Mouse (Mus musculus): ENCODE data around the gene Vps45. TPM values are rescaled to one million over a fixed set of nuclear protein-coding genes. Genes with fewer than 3 reads are reported as not detected.

Gene Vps45
- polyA plus RNA-seq (2016; fragmentation: Nextera tagmentation; extraction: Ambion mirVana), result 28.6 and 33.3 TPM in 2 replicates

GRCm38 (mm10) chr3:96058231-96058896 lies at the start of gene Vps45:
TSS of gene Vps45 (minus strand) at chr3:96058466.
- H3K27ac ChIP-seq (replicated peaks), result peak within 1 kb of the TSS; percentile 93
- H3K4me1 ChIP-seq, result peaks cover 21% of the 10 kb centered on the region
- H3K27me3 ChIP-seq (ENCODE audit: low read depth, poor library complexity, severe bottlenecking), result no peaks in the 10 kb centered on the region
- no peaks in the 10 kb centered on the region for H3K9me3 ChIP-seq (replicated peaks)
- DNase-seq (ENCODE audit: low spot score), result peak; percentile 76
- peak within 1 kb of the TSS; percentile 69 for H3K4me3 ChIP-seq
- H3K36me3 ChIP-seq, result no peaks in the 10 kb centered on the region
- 2% methylated on average over 18 of the region's 18 CpGs for WGBS

GRCm38 (mm10) chr3:96106151-96106550 lies 47.9 kb upstream of the Vps45 start:
- WGBS, result 89% methylated on average over 4 of the region's 4 CpGs
- Histone ChIP-seq H3K4me3 (no peak overlapping the region), H3K27ac (replicated peaks) (no peak overlapping the region), H3K36me3 (peaks cover 8% of the 10 kb centered on the region; the same call in 1 of the 2 replicates), H3K9me3 (replicated peaks) (no peaks in the 10 kb centered on the region), H3K4me1 (peaks cover 34% of the 10 kb centered on the region), H3K27me3 (ENCODE audit: low read depth, poor library complexity, severe bottlenecking) (no peaks in the 10 kb centered on the region)
- no peak for DNase-seq (ENCODE audit: low spot score)

GRCm38 (mm10) chr3:96105232-96105747 lies 47.0 kb upstream of the Vps45 start:
- H3K27ac ChIP-seq (replicated peaks), result peak overlapping the region; percentile 94
- H3K27me3 ChIP-seq (ENCODE audit: low read depth, poor library complexity, severe bottlenecking), result no peaks in the 10 kb centered on the region
- 11% methylated on average over 10 of the region's 10 CpGs for WGBS
- peak overlapping the region; percentile 93 for H3K4me3 ChIP-seq
- peaks cover 34% of the 10 kb centered on the region for H3K4me1 ChIP-seq
- peaks cover 8% of the 10 kb centered on the region; the same call in 1 of the 2 replicates for H3K36me3 ChIP-seq
- no peak for DNase-seq (ENCODE audit: low spot score)
- no peaks in the 10 kb centered on the region for H3K9me3 ChIP-seq (replicated peaks)

GRCm38 (mm10) chr3:96104261-96105065 lies 46.2 kb upstream of the Vps45 start, which contains the start of gene Otud7b:
TSS of gene Otud7b (plus strand) at chr3:96104527.
- peaks cover 34% of the 10 kb centered on the region for H3K4me1 ChIP-seq
- peak within 1 kb of the TSS; percentile 94 for H3K27ac ChIP-seq (replicated peaks)
- peak; percentile 87 for DNase-seq (ENCODE audit: low spot score)
- WGBS, result under 1% methylated on average over 84 of the region's 84 CpGs
- no peaks in the 10 kb centered on the region for H3K27me3 ChIP-seq (ENCODE audit: low read depth, poor library complexity, severe bottlenecking)
- peak within 1 kb of the TSS; percentile 93 for H3K4me3 ChIP-seq
- peaks cover 8% of the 10 kb centered on the region; the same call in 1 of the 2 replicates for H3K36me3 ChIP-seq
- no peaks in the 10 kb centered on the region for H3K9me3 ChIP-seq (replicated peaks)

- no peak for DNase-seq (ENCODE audit: low spot score)
- Histone ChIP-seq H3K36me3 (peaks cover 4% of the 10 kb centered on the region; the same call in 1 of the 2 replicates), H3K27ac (replicated peaks) (peak overlapping the region; percentile 94), H3K4me1 (peaks cover 34% of the 10 kb centered on the region), H3K4me3 (peak overlapping the region; percentile 93), H3K9me3 (replicated peaks) (no peaks in the 10 kb centered on the region), H3K27me3 (ENCODE audit: low read depth, poor library complexity, severe bottlenecking) (no peaks in the 10 kb centered on the region)
- WGBS, result 7% methylated on average over 8 of the region's 8 CpGs
Measured at GRCm38 (mm10) chr3:96103901-96104260, 45.6 kb upstream of the Vps45 start.

- H3K9me3 ChIP-seq (replicated peaks), result no peaks in the 10 kb centered on the region
- DNase-seq (ENCODE audit: low spot score), result peak; percentile 69
- H3K4me1 ChIP-seq, result peaks cover 34% of the 10 kb centered on the region
- H3K27ac ChIP-seq (replicated peaks), result no peak overlapping the region
- 17% methylated on average over 14 of the region's 14 CpGs for WGBS
- peak overlapping the region; percentile 43 for H3K4me3 ChIP-seq
- no peaks in the 10 kb centered on the region for H3K36me3 ChIP-seq
- no peaks in the 10 kb centered on the region for H3K27me3 ChIP-seq (ENCODE audit: low read depth, poor library complexity, severe bottlenecking)
Measured at GRCm38 (mm10) chr3:96102100-96102872, 44.0 kb upstream of the Vps45 start.

GRCm38 (mm10) chr3:96098616-96099267 lies 40.5 kb upstream of the Vps45 start:
- Histone ChIP-seq H3K36me3 (no peaks in the 10 kb centered on the region), H3K4me1 (peaks cover 13% of the 10 kb centered on the region)
- WGBS, result 79% methylated on average over 7 of the region's 7 CpGs

GRCm38 (mm10) chr3:96098168-96098567 lies 39.9 kb upstream of the Vps45 start:
- H3K27ac ChIP-seq (replicated peaks), result no peak overlapping the region
- peaks cover 10% of the 10 kb centered on the region for H3K4me1 ChIP-seq
- no peak overlapping the region for H3K4me3 ChIP-seq
- H3K9me3 ChIP-seq (replicated peaks), result no peaks in the 10 kb centered on the region
- H3K36me3 ChIP-seq, result no peaks in the 10 kb centered on the region
- WGBS, result 66% methylated on average over 4 of the region's 4 CpGs
- no peaks in the 10 kb centered on the region for H3K27me3 ChIP-seq (ENCODE audit: low read depth, poor library complexity, severe bottlenecking)
- DNase-seq (ENCODE audit: low spot score), result no peak

More at GRCm38 (mm10) chr3:96098616-96099267, 40.5 kb upstream of the Vps45 start:
- no peak overlapping the region for H3K4me3 ChIP-seq
- no peaks in the 10 kb centered on the region for H3K9me3 ChIP-seq (replicated peaks)
- H3K27me3 ChIP-seq (ENCODE audit: low read depth, poor library complexity, severe bottlenecking), result no peaks in the 10 kb centered on the region
- no peak for DNase-seq (ENCODE audit: low spot score)
- no peak overlapping the region for H3K27ac ChIP-seq (replicated peaks)

GRCm38 (mm10) chr3:96094203-96094602 lies 35.9 kb upstream of the Vps45 start:
- Histone ChIP-seq H3K27me3 (ENCODE audit: low read depth, poor library complexity, severe bottlenecking) (no peaks in the 10 kb centered on the region), H3K36me3 (no peaks in the 10 kb centered on the region), H3K9me3 (replicated peaks) (no peaks in the 10 kb centered on the region), H3K4me1 (no peaks in the 10 kb centered on the region), H3K4me3 (no peak overlapping the region), H3K27ac (replicated peaks) (no peak overlapping the region)
- no peak for DNase-seq (ENCODE audit: low spot score)
- WGBS, result 89% methylated on average over 13 of the region's 13 CpGs

GRCm38 (mm10) chr3:96093509-96093908 lies 35.2 kb upstream of the Vps45 start:
- Histone ChIP-seq H3K27me3 (ENCODE audit: low read depth, poor library complexity, severe bottlenecking) (no peaks in the 10 kb centered on the region), H3K4me1 (no peaks in the 10 kb centered on the region), H3K27ac (replicated peaks) (no peak overlapping the region), H3K36me3 (no peaks in the 10 kb centered on the region), H3K9me3 (replicated peaks) (no peaks in the 10 kb centered on the region), H3K4me3 (no peak overlapping the region)
- WGBS, result 77% methylated on average over 13 of the region's 13 CpGs
- DNase-seq (ENCODE audit: low spot score), result no peak

- H3K4me1 ChIP-seq, result no peaks in the 10 kb centered on the region
- H3K27ac ChIP-seq (replicated peaks), result no peak overlapping the region
- no peak for DNase-seq (ENCODE audit: low spot score)
- H3K36me3 ChIP-seq, result no peaks in the 10 kb centered on the region
- H3K4me3 ChIP-seq, result no peak overlapping the region
- 53% methylated on average over 6 of the region's 6 CpGs for WGBS
- H3K9me3 ChIP-seq (replicated peaks), result no peaks in the 10 kb centered on the region
- H3K27me3 ChIP-seq (ENCODE audit: low read depth, poor library complexity, severe bottlenecking), result no peaks in the 10 kb centered on the region
Measured at GRCm38 (mm10) chr3:96091966-96092365, 33.7 kb upstream of the Vps45 start.

- no peaks in the 10 kb centered on the region for H3K36me3 ChIP-seq
- H3K27me3 ChIP-seq (ENCODE audit: low read depth, poor library complexity, severe bottlenecking), result no peaks in the 10 kb centered on the region
- no peak overlapping the region for H3K4me3 ChIP-seq
- DNase-seq (ENCODE audit: low spot score), result no peak
- no peaks in the 10 kb centered on the region for H3K4me1 ChIP-seq
- H3K9me3 ChIP-seq (replicated peaks), result no peaks in the 10 kb centered on the region
- no peak overlapping the region for H3K27ac ChIP-seq (replicated peaks)
- WGBS, result 76% methylated on average over 2 of the region's 2 CpGs
Measured at GRCm38 (mm10) chr3:96091146-96091545, 32.9 kb upstream of the Vps45 start.
